Mouse (Mus musculus) kidney, postnatal 0 days (tissue): ENCODE results near the gene Ptprg. TPM values are rescaled to one million over a fixed set of nuclear protein-coding genes. Genes with fewer than 3 reads are reported as not detected.

Experiments used
- ATAC-seq: fragments of 200-750 bp; cut with Nextera tagmentation; replicated peaks from 2 replicates; pipeline ENCODE4 v1.8.0; 2017; ENCODE audit warnings: low read depth, moderate number of reproducible peaks, moderate TSS enrichment, moderate library complexity; ENCODE audit not compliant: low FRiP score
- DNase-seq: peaks from one replicate; pipeline ENCODE4 v3.0.0-alpha.2; 2016; ENCODE audit warnings: low spot score
- H3K27ac ChIP-seq: fragments of 300-500 bp; sonication (generic); 2 replicates; pipeline ENCODE4 v1.5.1; 2014; ENCODE audit warnings: mild to moderate bottlenecking
- H3K27me3 ChIP-seq: fragments of 300-500 bp; sonication (generic); 2 replicates; pipeline ENCODE4 v1.6.1; 2014; ENCODE audit warnings: low read length, mixed read lengths; ENCODE audit not compliant: insufficient read depth
- H3K36me3 ChIP-seq: fragments of 300-500 bp; sonication (generic); 2 replicates; pipeline ENCODE4 v1.6.1; 2014; ENCODE audit warnings: low read length, mixed read lengths; ENCODE audit not compliant: insufficient read depth
- H3K4me1 ChIP-seq: fragments of 300-500 bp; sonication (generic); replicated peaks from 2 replicates; pipeline ENCODE4 v1.6.1; 2014; ENCODE audit warnings: antibody characterized with exemption, low read length, mixed read lengths; ENCODE audit not compliant: insufficient read depth
- H3K4me2 ChIP-seq: fragments of 300-500 bp; sonication (generic); 2 replicates; pipeline ENCODE4 v1.6.1; 2014; ENCODE audit warnings: mild to moderate bottlenecking, low read length, moderate library complexity, mixed read lengths
- H3K4me3 ChIP-seq: fragments of 300-500 bp; sonication (generic); replicated peaks from 2 replicates; pipeline ENCODE4 v1.5.1; 2014; ENCODE audit warnings: low read depth, low read length
- H3K9ac ChIP-seq: fragments of 300-500 bp; sonication (generic); 2 replicates; pipeline ENCODE4 v1.6.1; 2014; ENCODE audit warnings: low read depth, low read length
- H3K9me3 ChIP-seq: fragments of 300-500 bp; sonication (generic); replicated peaks from 2 replicates; pipeline ENCODE4 v1.6.1; 2016; ENCODE audit warnings: low read length, inconsistent platforms, mixed read lengths
- CTCF ChIP-seq: IDR thresholded peaks from 2 replicates; pipeline ENCODE4 v1.5.1; 2016; ENCODE audit warnings: antibody characterized with exemption, low read depth, mild to moderate bottlenecking, moderate library complexity
- WGBS: fragments of 180-500 bp; shearing (Covaris S2); extraction: QIAGEN DNeasy Blood & Tissue Kit; methylation state at CpG from one replicate; pipeline ENCODE4 v1.1.7; 2014; 5-methylcytosine and 5-hydroxymethylcytosine counted together
- polyA plus RNA-seq: library from polyadenylated mRNA; unstranded; fragments of >200 nt; fragmentation: Nextera tagmentation; extraction: Ambion mirVana; gene quantifications from 2 replicates; pipeline ENCODE4 v1.2.1, GENCODE M21; 2015

Gene Ptprg
- polyA plus RNA-seq, 1 experiment from 2014 or later: 23.5 TPM

- WGBS: 78% methylated on average over 5 of the region's 5 CpGs
- H3K4me3 ChIP-seq: no peak overlapping the region
- no peak for DNase-seq
- no peaks in the 10 kb centered on the region for H3K9me3 ChIP-seq
- no peak for TF ChIP-seq CTCF
- no peaks in the 10 kb centered on the region for H3K4me1 ChIP-seq
- H3K27ac ChIP-seq: no peak overlapping the region
- H3K27me3 ChIP-seq: no peaks in the 10 kb centered on the region
- no peak for ATAC-seq
- H3K36me3 ChIP-seq: no peaks in the 10 kb centered on the region
- H3K9ac ChIP-seq: no peak overlapping the region
- H3K4me2 ChIP-seq: no peak overlapping the region
Observed at GRCm38 (mm10) chr14:11584929-11585633, 31.7 kb downstream of the Ptprg start.

- 67% methylated on average over 8 of the region's 8 CpGs for WGBS
Observed at GRCm38 (mm10) chr14:11590387-11590786, 37.1 kb downstream of the Ptprg start.

GRCm38 (mm10) chr14:11592650-11593049 is 39.3 kb downstream of the Ptprg start:
- WGBS: 73% methylated on average over 2 of the region's 2 CpGs

More at GRCm38 (mm10) chr14:11590387-11590786, 37.1 kb downstream of the Ptprg start:
- Histone ChIP-seq H3K9me3 (no peaks in the 10 kb centered on the region), H3K4me1 (no peaks in the 10 kb centered on the region), H3K27me3 (no peaks in the 10 kb centered on the region), H3K4me3 (no peak overlapping the region), H3K36me3 (no peaks in the 10 kb centered on the region), H3K4me2 (no peak overlapping the region), H3K9ac (no peak overlapping the region), H3K27ac (no peak overlapping the region)
- no peak for DNase-seq
- TF ChIP-seq CTCF: no peak
- ATAC-seq: no peak

GRCm38 (mm10) chr14:11594336-11594735 is 41.0 kb downstream of the Ptprg start:
- Histone ChIP-seq H3K4me1 (no peaks in the 10 kb centered on the region), H3K4me2 (no peak overlapping the region), H3K4me3 (no peak overlapping the region), H3K9me3 (no peaks in the 10 kb centered on the region), H3K36me3 (no peaks in the 10 kb centered on the region), H3K27ac (no peak overlapping the region), H3K9ac (no peak overlapping the region), H3K27me3 (no peaks in the 10 kb centered on the region)
- DNase-seq (no peak), ATAC-seq (no peak)
- WGBS: 81% methylated on average over 5 of the region's 5 CpGs
- no peak for TF ChIP-seq CTCF

More at GRCm38 (mm10) chr14:11592650-11593049, 39.3 kb downstream of the Ptprg start:
- no peak overlapping the region for H3K4me2 ChIP-seq
- ATAC-seq (no peak), DNase-seq (no peak)
- H3K27ac ChIP-seq: no peak overlapping the region
- no peaks in the 10 kb centered on the region for H3K9me3 ChIP-seq
- no peak for TF ChIP-seq CTCF
- no peaks in the 10 kb centered on the region for H3K27me3 ChIP-seq
- H3K4me1 ChIP-seq: no peaks in the 10 kb centered on the region
- H3K4me3 ChIP-seq: no peak overlapping the region
- no peak overlapping the region for H3K9ac ChIP-seq
- no peaks in the 10 kb centered on the region for H3K36me3 ChIP-seq

GRCm38 (mm10) chr14:11604133-11604865 is 51.0 kb downstream of the Ptprg start:
- Histone ChIP-seq H3K4me2 (no peak overlapping the region), H3K4me3 (no peak overlapping the region), H3K36me3 (no peaks in the 10 kb centered on the region), H3K9me3 (no peaks in the 10 kb centered on the region), H3K27me3 (no peaks in the 10 kb centered on the region), H3K27ac (no peak overlapping the region), H3K9ac (no peak overlapping the region), H3K4me1 (no peaks in the 10 kb centered on the region)
- peak; percentile 45 for DNase-seq
- 49% methylated on average over 8 of the region's 8 CpGs for whole genome bisulfite sequencing
- ATAC-seq: no peak
- TF ChIP-seq CTCF: no peak

- Histone ChIP-seq H3K4me1 (no peaks in the 10 kb centered on the region), H3K36me3 (no peaks in the 10 kb centered on the region), H3K9ac (no peak overlapping the region), H3K9me3 (no peaks in the 10 kb centered on the region), H3K4me2 (no peak overlapping the region), H3K4me3 (no peak overlapping the region), H3K27me3 (no peaks in the 10 kb centered on the region), H3K27ac (no peak overlapping the region)
- no peak for TF ChIP-seq CTCF
- 54% methylated on average over 8 of the region's 8 CpGs for whole genome bisulfite sequencing
- DNase-seq (no peak), ATAC-seq (no peak)
Observed at GRCm38 (mm10) chr14:11608366-11608765, 55.0 kb downstream of the Ptprg start.
